Mouse (Mus musculus) MEL (cell line): ENCODE measurements around the gene Olfr1392.

Source experiments
- CTCF ChIP-seq, 3 experiments: IDR thresholded peaks in 2 of 3; conservative IDR thresholded peaks in 1 of 3; 2 replicates each; pipeline ENCODE4 v1.5.1; 2011 to 2012; ENCODE audit warnings: low read length in 3 of 3, low read depth in 2 of 3, mild to moderate bottlenecking in 2 of 3, improper control_type of control experiment in 1 of 3, inconsistent platforms in 1 of 3, mixed read lengths in 1 of 3, moderate library complexity in 1 of 3; ENCODE audit not compliant: control insufficient read depth in 1 of 3, insufficient read depth in 1 of 3, poor library complexity in 1 of 3, severe bottlenecking in 1 of 3
- MAFK ChIP-seq: IDR thresholded peaks from 2 replicates; pipeline ENCODE4 v1.6.1; 2011; ENCODE audit warnings: low read depth, mild to moderate bottlenecking, low read length, improper control_type of control experiment, borderline replicate concordance
- MXI1 ChIP-seq: IDR thresholded peaks from 2 replicates; pipeline ENCODE4 v1.6.1; 2011; ENCODE audit warnings: mild to moderate bottlenecking, low read depth, low read length, improper control_type of control experiment
- NELFE ChIP-seq: IDR thresholded peaks from 2 replicates; pipeline ENCODE4 v1.6.1; 2011; ENCODE audit warnings: low read depth, low read length, improper control_type of control experiment
- TAL1 ChIP-seq: IDR thresholded peaks from 2 replicates; pipeline ENCODE4 v1.6.1; 2012; ENCODE audit warnings: mild to moderate bottlenecking, inconsistent platforms, low read length, moderate library complexity, mixed read lengths
- TCF12 ChIP-seq: IDR thresholded peaks from 2 replicates; pipeline ENCODE4 v1.6.1; 2014; ENCODE audit warnings: low read depth, mild to moderate bottlenecking, inconsistent platforms, low read length, improper control_type of control experiment, moderate library complexity

GRCm38 (mm10) chr11:49266671-49267070, 18.4 kb upstream of the Olfr1392 start:
- TF ChIP-seq CTCF (IDR thresholded peaks at IDR 0.05 in 2 of 3, conservative IDR thresholded peaks at IDR 0.05 in 1 of 3; ENCODE audit: control insufficient read depth in 1 of 3, insufficient read depth in 1 of 3, low read depth in 2 of 3, low read length in 3 of 3, poor library complexity in 1 of 3, severe bottlenecking in 1 of 3) (no peak), MAFK (no peak), TAL1 (no peak), MXI1 (no peak), TCF12 (no peak), NELFE (no peak)
